28 mouse cellular contexts compared by ENCODE assay signal in the genomic region with DNA sequence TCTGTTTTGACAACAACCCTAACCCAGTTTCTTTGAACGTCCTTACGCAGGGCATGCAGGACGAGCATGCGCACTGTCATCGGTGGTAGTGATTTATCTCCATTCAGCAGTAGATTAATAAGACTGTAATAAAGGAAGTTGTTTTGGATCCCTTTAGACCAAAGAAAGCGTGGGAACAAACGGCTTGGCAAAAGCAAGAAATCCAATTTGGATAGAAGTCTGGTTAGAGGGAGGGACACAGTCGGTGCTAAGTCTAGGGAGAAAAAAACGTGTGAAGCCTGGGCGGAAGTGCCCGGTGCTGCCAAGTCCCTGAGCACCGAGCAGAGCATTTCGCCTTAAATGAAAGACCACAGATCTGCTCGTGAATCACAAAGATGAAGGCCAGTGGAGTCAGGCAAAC. TPM values are rescaled to one million over a fixed set of nuclear protein-coding genes. Genes with fewer than 3 reads are reported as not detected.
DNase-seq lines count a peak whose midpoint lies in the region; ATAC-seq and TF ChIP-seq lines count a peak whose summit lies in the region.
"Had no signal": no experiment of that assay in that cellular context is flagged by ENCODE, and none has a peak within 500 bp of the region (broad histone marks: within the 10 kb centered on the region; RNA-seq: fewer than 3 reads in every experiment).

No protein-coding gene starts in this region.

- intact Hi-C loops in heart, postnatal 14 days (cut with DNase I), result no loop called here
- intact Hi-C loops in left cerebral cortex, postnatal 25 days (cut with DNase I), result loop anchor here (5.0 to 10.0 kb wide), 2 partner anchors 75 to 303 kb away; no protein-coding TSS in a partner anchor
- intact Hi-C loops in left cerebral cortex, postnatal 4 days (cut with DNase I), result no loop called here

- TF ChIP-seq CTCF in brain, embryonic 14.5 days (IDR thresholded peaks at IDR 0.05; ENCODE audit: borderline replicate concordance, extremely low read depth, insufficient read depth, insufficient read length), result no peak

- TF ChIP-seq POLR2A in brain, embryonic 14.5 days (IDR thresholded peaks at IDR 0.05; ENCODE audit: borderline replicate concordance, extremely low read depth, insufficient read depth, insufficient read length, poor library complexity, severe bottlenecking), result no peak

- peak; percentile 37 for DNase-seq in heart, adult 11 months
- no peak for DNase-seq in heart, postnatal 14 days
- peak; percentile 14 to 66 for DNase-seq in left cerebral cortex, postnatal 25 days (ENCODE audit: low spot score in 2 of 2)
- no peak for DNase-seq in left cerebral cortex, postnatal 4 days
- peak; percentile 58 for DNase-seq in brain, embryonic 14.5 days (ENCODE audit: low read depth)
- peak; percentile 10 for DNase-seq in layer of hippocampus, adult 9-11 months
- no peak for DNase-seq in thymus, postnatal 4 days
- DNase-seq: adrenal gland, adult 2 months; B cell, adult 2 months; cerebellum, adult 11 months; cerebellum, adult 9-10 months; cerebellum, postnatal 36 days; gastrocnemius, adult 2 months; gastrocnemius, postnatal 36 days; heart, postnatal 10 days; kidney, adult 18-20 months; kidney, postnatal 25 days; liver, postnatal 0 days; lung, postnatal 36 days had no signal

- ATAC-seq in inflammation-experienced regulatory T-cells, adult 6 months, result no peak
- ATAC-seq: activated CD4-positive, CD25-positive, alpha-beta regulatory T cell, adult 4 months; forebrain, embryonic 14.5 days; liver, embryonic 12.5 days; liver, postnatal 0 days; midbrain, embryonic 16.5 days had no signal

RNA-seq across cellular contexts. Expression of a gene that starts 57.4 kb away (rescaled TPM):
- under 1 TPM in 1 of 2 experiments, not detected in 1; 0.15 TPM for total RNA-seq in heart, postnatal 14 days (2021)
- under 1 TPM in 1 of 2 experiments, not detected in 1; 0.23 TPM for total RNA-seq in left cerebral cortex, postnatal 25 days (2021)
- under 1 TPM in 1 of 2 experiments, not detected in 1; 0.22 TPM for total RNA-seq in left cerebral cortex, postnatal 4 days (2021)
- 0.08 and 0.15 TPM in 2 replicates for polyA plus RNA-seq in brain, embryonic 14.5 days (2012; rRNA removed)
- polyA plus RNA-seq in inflammation-experienced regulatory T-cells, adult 6 months (2017; shearing (Covaris generic)), result 1 to 10 TPM in 2 of 3 experiments, under 1 TPM in 1; 0.58 to 1.4 (median 1.1) TPM
- total RNA-seq: adrenal gland, adult 2 months; adrenal gland, postnatal 4 days; gastrocnemius, adult 2 months; gastrocnemius, postnatal 36 days; layer of hippocampus, postnatal 10 days had no signal
- polyA plus RNA-seq: adrenal gland, adult 2 months; liver, embryonic 12.5 days; spleen, adult 2 months; urinary bladder, adult 2 months had no signal

Comparison
In these comparisons a context has a peak if more than half of its experiments do, and no peak if none do; other contexts are left out.
1. DNase-seq: peak in heart, adult 11 months (single experiment), left cerebral cortex, postnatal 25 days (2 of 2), brain, embryonic 14.5 days (single experiment) and layer of hippocampus, adult 9-11 months (single experiment); none in heart, postnatal 14 days (0 of 2), left cerebral cortex, postnatal 4 days (single experiment) and thymus, postnatal 4 days (single experiment).